Mouse (Mus musculus): ENCODE data around the gene Bap1.

DNA sequence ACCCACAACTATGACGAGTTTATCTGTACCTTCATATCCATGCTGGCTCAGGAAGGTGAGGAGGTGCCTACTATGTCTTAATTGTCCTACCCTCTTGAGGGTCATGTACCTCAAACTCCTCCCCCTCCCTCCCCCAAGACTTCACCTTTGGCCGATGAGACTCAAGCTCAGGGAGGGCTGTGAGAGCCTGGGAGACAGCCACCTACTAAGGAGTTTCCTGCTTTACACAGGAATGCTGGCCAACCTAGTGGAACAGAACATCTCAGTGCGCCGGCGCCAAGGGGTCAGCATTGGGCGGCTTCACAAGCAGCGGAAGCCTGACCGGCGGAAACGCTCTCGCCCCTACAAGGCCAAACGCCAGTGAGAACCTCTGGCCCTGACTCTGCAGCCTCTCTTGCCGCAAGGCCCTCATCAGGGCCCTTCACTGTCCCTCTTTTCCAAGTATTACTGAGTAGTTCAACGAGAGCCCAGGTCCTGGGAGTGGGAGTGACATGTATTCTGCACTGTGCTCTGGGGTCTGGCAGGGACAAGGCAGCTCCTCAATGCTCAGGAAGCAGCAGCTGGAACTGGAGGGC, 7.3 kb downstream of the Bap1 start:
- no peak for TF ChIP-seq CTCF (IDR thresholded peaks at IDR 0.05; ENCODE audit: extremely low read depth, insufficient read depth, low read length)
- no peak for TF ChIP-seq POLR2A (IDR thresholded peaks at IDR 0.05; ENCODE audit: extremely low read depth, insufficient read depth, low read length)

Data from cortical plate, adult 2 months (tissue).